Mouse (Mus musculus) right cerebral cortex, adult 2 months (tissue): ENCODE measurements around the gene Olfr446.

Experiments used
- DNase-seq, 2 experiments: peaks; one replicate each; pipeline ENCODE4 v3.0.0; 2021 to 2022; ENCODE audit warnings: low spot score in 2 of 2

Gene Olfr446

GRCm38 (mm10) chr6:42921077-42921476 lies at the start of gene Olfr446:
TSS of gene Olfr446 (plus strand) at chr6:42921377.
- no peak for DNase-seq

- no peak for DNase-seq
These were observed 44.9 kb upstream of the Olfr446 start for GRCm38 (mm10) chr6:42876323-42876722.

- no peak for DNase-seq
These were observed 31.0 kb upstream of the Olfr446 start, which contains the start of gene Olfr448 for GRCm38 (mm10) chr6:42890141-42890540. TSS of gene Olfr448 (plus strand) at chr6:42890441.

GRCm38 (mm10) chr6:42900345-42900744 lies 20.8 kb upstream of the Olfr446 start:
- no peak for DNase-seq

GRCm38 (mm10) chr6:42908578-42908977 lies 12.6 kb upstream of the Olfr446 start, which contains the start of gene Olfr447:
TSS of gene Olfr447 (plus strand) at chr6:42908878.
- DNase-seq, result no peak

GRCm38 (mm10) chr6:42948767-42949166 lies 27.6 kb downstream of the Olfr446 start, which contains the start of gene Olfr444:
TSS of gene Olfr444 (plus strand) at chr6:42949067.
- no peak for DNase-seq

GRCm38 (mm10) chr6:42980377-42980776 lies 59.2 kb downstream of the Olfr446 start:
- no peak for DNase-seq
